Mouse (Mus musculus): ENCODE measurements around the gene Csk. TPM values are rescaled to one million over a fixed set of nuclear protein-coding genes. Genes with fewer than 3 reads are reported as not detected.

Gene Csk
- polyA plus RNA-seq, 1 experiment from 2014 or later = 44.5 TPM

- Histone ChIP-seq H3K9ac (no peak overlapping the region), H3K36me3 (no peaks in the 10 kb centered on the region)
- WGBS = 87% methylated on average over 4 of the region's 4 CpGs
These were observed 17.6 kb upstream of the Csk start for GRCm38 (mm10) chr9:57671037-57671436.

GRCm38 (mm10) chr9:57669566-57669965, 16.1 kb upstream of the Csk start:
- WGBS = 92% methylated on average over 3 of the region's 3 CpGs
- no peak overlapping the region for H3K27ac ChIP-seq (replicated peaks)
- H3K9ac ChIP-seq = no peak overlapping the region

More at GRCm38 (mm10) chr9:57671037-57671436, 17.6 kb upstream of the Csk start:
- no peak overlapping the region for H3K27ac ChIP-seq (replicated peaks)
- H3K4me2 ChIP-seq = no peak overlapping the region
- no peaks in the 10 kb centered on the region for H3K4me1 ChIP-seq (replicated peaks)
- H3K4me3 ChIP-seq = no peak overlapping the region
- H3K27me3 ChIP-seq = no peaks in the 10 kb centered on the region
- no peak for ATAC-seq (ENCODE audit: low FRiP score, low read depth)
- H3K9me3 ChIP-seq = no peaks in the 10 kb centered on the region

GRCm38 (mm10) chr9:57668277-57668676, 14.8 kb upstream of the Csk start:
- no peaks in the 10 kb centered on the region for H3K4me1 ChIP-seq (replicated peaks)
- 55% methylated on average over 1 of the region's 1 CpGs for WGBS
- H3K36me3 ChIP-seq = no peaks in the 10 kb centered on the region
- H3K27ac ChIP-seq (replicated peaks) = no peak overlapping the region
- H3K4me3 ChIP-seq = no peak overlapping the region
- no peaks in the 10 kb centered on the region for H3K27me3 ChIP-seq
- no peak for ATAC-seq (ENCODE audit: low FRiP score, low read depth)
- H3K9ac ChIP-seq = no peak overlapping the region
- H3K4me2 ChIP-seq = no peak overlapping the region
- no peaks in the 10 kb centered on the region for H3K9me3 ChIP-seq

More at GRCm38 (mm10) chr9:57669566-57669965, 16.1 kb upstream of the Csk start:
- ATAC-seq (ENCODE audit: low FRiP score, low read depth) = no peak
- Histone ChIP-seq H3K4me3 (no peak overlapping the region), H3K4me1 (replicated peaks) (no peaks in the 10 kb centered on the region), H3K27me3 (no peaks in the 10 kb centered on the region), H3K9me3 (no peaks in the 10 kb centered on the region), H3K36me3 (no peaks in the 10 kb centered on the region), H3K4me2 (no peak overlapping the region)

GRCm38 (mm10) chr9:57667817-57668216, 14.4 kb upstream of the Csk start:
- Histone ChIP-seq H3K27ac (replicated peaks) (no peak overlapping the region), H3K9me3 (no peaks in the 10 kb centered on the region), H3K4me3 (no peak overlapping the region), H3K4me2 (no peak overlapping the region), H3K27me3 (no peaks in the 10 kb centered on the region), H3K4me1 (replicated peaks) (no peaks in the 10 kb centered on the region), H3K9ac (no peak overlapping the region), H3K36me3 (no peaks in the 10 kb centered on the region)
- no peak for ATAC-seq (ENCODE audit: low FRiP score, low read depth)
- 60% methylated on average over 11 of the region's 11 CpGs for WGBS

GRCm38 (mm10) chr9:57667136-57667535, 13.7 kb upstream of the Csk start:
- Histone ChIP-seq H3K27me3 (no peaks in the 10 kb centered on the region), H3K27ac (replicated peaks) (no peak overlapping the region), H3K4me3 (no peak overlapping the region), H3K4me1 (replicated peaks) (no peaks in the 10 kb centered on the region), H3K4me2 (no peak overlapping the region), H3K9ac (no peak overlapping the region), H3K9me3 (no peaks in the 10 kb centered on the region), H3K36me3 (no peaks in the 10 kb centered on the region)
- ATAC-seq (ENCODE audit: low FRiP score, low read depth) = no peak
- WGBS = 68% methylated on average over 3 of the region's 3 CpGs

GRCm38 (mm10) chr9:57666536-57666935, 13.1 kb upstream of the Csk start:
- Histone ChIP-seq H3K27me3 (no peaks in the 10 kb centered on the region), H3K27ac (replicated peaks) (no peak overlapping the region), H3K9me3 (no peaks in the 10 kb centered on the region), H3K36me3 (no peaks in the 10 kb centered on the region), H3K4me1 (replicated peaks) (no peaks in the 10 kb centered on the region), H3K4me2 (no peak overlapping the region), H3K9ac (no peak overlapping the region), H3K4me3 (no peak overlapping the region)
- no peak for ATAC-seq (ENCODE audit: low FRiP score, low read depth)
- 89% methylated on average over 8 of the region's 8 CpGs for WGBS

- WGBS = 76% methylated on average over 7 of the region's 7 CpGs
- Histone ChIP-seq H3K9me3 (no peaks in the 10 kb centered on the region), H3K9ac (no peak overlapping the region)
These were observed 11.2 kb upstream of the Csk start for GRCm38 (mm10) chr9:57664616-57665015.

GRCm38 (mm10) chr9:57661552-57661951, 8.1 kb upstream of the Csk start:
- Histone ChIP-seq H3K4me2 (no peak overlapping the region), H3K4me3 (no peak overlapping the region), H3K9ac (no peak overlapping the region), H3K4me1 (replicated peaks) (no peaks in the 10 kb centered on the region), H3K27ac (replicated peaks) (no peak overlapping the region), H3K36me3 (no peaks in the 10 kb centered on the region), H3K9me3 (no peaks in the 10 kb centered on the region), H3K27me3 (no peaks in the 10 kb centered on the region)
- WGBS = 74% methylated on average over 3 of the region's 3 CpGs
- ATAC-seq (ENCODE audit: low FRiP score, low read depth) = no peak

More at GRCm38 (mm10) chr9:57664616-57665015, 11.2 kb upstream of the Csk start:
- ATAC-seq (ENCODE audit: low FRiP score, low read depth) = no peak
- Histone ChIP-seq H3K4me3 (no peak overlapping the region), H3K4me1 (replicated peaks) (no peaks in the 10 kb centered on the region), H3K27ac (replicated peaks) (no peak overlapping the region), H3K27me3 (no peaks in the 10 kb centered on the region), H3K4me2 (no peak overlapping the region), H3K36me3 (no peaks in the 10 kb centered on the region)

- Histone ChIP-seq H3K27ac (replicated peaks) (no peak overlapping the region), H3K4me1 (replicated peaks) (peaks cover 7% of the 10 kb centered on the region), H3K4me2 (no peak overlapping the region), H3K36me3 (no peaks in the 10 kb centered on the region), H3K4me3 (no peak overlapping the region), H3K27me3 (no peaks in the 10 kb centered on the region), H3K9ac (no peak overlapping the region), H3K9me3 (no peaks in the 10 kb centered on the region)
- no peak for ATAC-seq (ENCODE audit: low FRiP score, low read depth)
- 91% methylated on average over 6 of the region's 6 CpGs for WGBS
These were observed 7.1 kb upstream of the Csk start for GRCm38 (mm10) chr9:57660501-57660900.

- no peaks in the 10 kb centered on the region for H3K27me3 ChIP-seq
- peaks cover 8% of the 10 kb centered on the region for H3K4me1 ChIP-seq (replicated peaks)
- H3K27ac ChIP-seq (replicated peaks) = no peak overlapping the region
- H3K4me3 ChIP-seq = no peak overlapping the region
- 23% methylated on average over 4 of the region's 4 CpGs for WGBS
- H3K9ac ChIP-seq = no peak overlapping the region
- peak; percentile 73; the same call in 1 of the 2 replicates for ATAC-seq (ENCODE audit: low FRiP score, low read depth)
- H3K36me3 ChIP-seq = no peaks in the 10 kb centered on the region
- H3K9me3 ChIP-seq = no peaks in the 10 kb centered on the region
- no peak overlapping the region for H3K4me2 ChIP-seq
These were observed 6.3 kb upstream of the Csk start for GRCm38 (mm10) chr9:57659774-57660173.

- no peak overlapping the region for H3K4me3 ChIP-seq
- ATAC-seq (ENCODE audit: low FRiP score, low read depth) = no peak
- H3K4me2 ChIP-seq = no peak overlapping the region
- H3K27me3 ChIP-seq = no peaks in the 10 kb centered on the region
- WGBS = 84% methylated on average over 4 of the region's 4 CpGs
- no peak overlapping the region for H3K27ac ChIP-seq (replicated peaks)
- H3K9me3 ChIP-seq = no peaks in the 10 kb centered on the region
- H3K9ac ChIP-seq = no peak overlapping the region
- no peaks in the 10 kb centered on the region for H3K36me3 ChIP-seq
- H3K4me1 ChIP-seq (replicated peaks) = peaks cover 8% of the 10 kb centered on the region
These were observed 5.5 kb upstream of the Csk start for GRCm38 (mm10) chr9:57658970-57659369.

- Histone ChIP-seq H3K4me1 (replicated peaks) (peaks cover 8% of the 10 kb centered on the region), H3K4me2 (no peak overlapping the region), H3K9me3 (no peaks in the 10 kb centered on the region), H3K27ac (replicated peaks) (no peak overlapping the region), H3K27me3 (no peaks in the 10 kb centered on the region), H3K36me3 (no peaks in the 10 kb centered on the region), H3K4me3 (no peak overlapping the region), H3K9ac (no peak overlapping the region)
- no peak for ATAC-seq (ENCODE audit: low FRiP score, low read depth)
- WGBS = 66% methylated on average over 4 of the region's 4 CpGs
These were observed 4.4 kb upstream of the Csk start for GRCm38 (mm10) chr9:57657843-57658242.

- no peak overlapping the region for H3K4me2 ChIP-seq
- no peaks in the 10 kb centered on the region for H3K27me3 ChIP-seq
- ATAC-seq (ENCODE audit: low FRiP score, low read depth) = no peak
- 84% methylated on average over 19 of the region's 19 CpGs for WGBS
- H3K4me3 ChIP-seq = no peak overlapping the region
- H3K27ac ChIP-seq (replicated peaks) = no peak overlapping the region
- no peak overlapping the region for H3K9ac ChIP-seq
- peaks cover 8% of the 10 kb centered on the region for H3K4me1 ChIP-seq (replicated peaks)
- no peaks in the 10 kb centered on the region for H3K9me3 ChIP-seq
- H3K36me3 ChIP-seq = no peaks in the 10 kb centered on the region
These were observed 3.4 kb upstream of the Csk start for GRCm38 (mm10) chr9:57656631-57657350.
